Mouse (Mus musculus) cerebellum, adult 8-10 months (tissue): ENCODE results near the gene Ly75.

Source experiments
- DNase-seq: peaks from one replicate; pipeline ENCODE4 v3.0.0; 2022

Gene Ly75

DNA sequence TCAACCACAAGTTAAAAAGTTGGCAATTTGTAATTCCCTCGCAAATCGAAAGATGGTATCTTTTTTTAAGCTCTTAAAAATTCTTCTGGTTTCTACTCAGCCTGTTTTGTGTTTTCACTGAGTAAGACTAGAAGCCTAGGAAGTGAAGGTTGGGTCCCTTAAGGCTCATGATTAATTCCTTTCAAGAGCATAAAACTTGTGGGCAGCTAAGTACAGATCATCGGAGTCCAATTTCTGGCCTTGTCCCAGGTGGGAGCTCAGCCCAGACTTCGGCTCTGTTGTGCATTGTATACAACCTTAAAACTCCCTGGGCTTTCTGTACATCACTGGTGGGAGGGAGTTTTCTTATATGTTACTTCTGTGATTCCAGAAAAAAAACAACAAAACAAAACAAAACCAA is 79.3 kb downstream of the Ly75 start:
- no peak for DNase-seq

DNA sequence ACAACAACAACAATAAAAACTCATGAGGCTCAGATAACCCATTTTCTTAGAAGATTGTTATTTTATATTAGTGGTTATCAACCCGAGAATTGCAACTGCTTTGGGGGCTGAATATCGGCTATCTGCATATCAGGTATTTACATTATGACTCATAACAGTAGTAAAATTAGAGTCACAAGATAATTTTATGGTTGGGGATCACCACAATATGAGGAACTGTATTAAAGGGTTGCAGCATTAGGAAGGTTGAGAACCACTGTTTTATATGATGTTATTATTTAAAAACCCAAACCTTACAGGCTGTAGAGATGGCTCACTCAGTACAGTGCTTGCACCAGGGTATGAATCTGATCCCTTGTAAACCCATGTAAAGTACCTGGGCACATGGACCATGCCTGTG is 83.8 kb downstream of the Ly75 start:
- DNase-seq, result no peak

DNA sequence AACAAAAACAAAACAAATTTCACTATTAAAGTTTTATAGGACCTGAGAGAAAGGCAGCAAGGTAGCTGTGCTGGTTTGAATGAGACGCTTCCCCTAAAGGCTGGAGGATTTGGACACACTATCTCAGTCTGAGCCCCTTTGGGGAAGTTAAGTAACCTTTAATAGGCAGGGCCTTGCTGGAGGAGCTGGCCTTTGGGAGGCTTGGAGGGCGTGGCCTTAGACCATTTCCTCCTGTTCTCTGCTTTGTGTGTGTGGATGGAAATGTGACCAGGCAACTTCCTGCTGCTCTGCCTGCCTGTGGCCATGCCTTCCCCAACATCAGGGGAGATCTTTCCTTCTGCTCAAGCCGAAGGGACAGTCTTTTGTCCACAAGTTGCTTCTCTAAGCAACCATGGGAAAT is 84.8 kb downstream of the Ly75 start:
- no peak for DNase-seq

DNA sequence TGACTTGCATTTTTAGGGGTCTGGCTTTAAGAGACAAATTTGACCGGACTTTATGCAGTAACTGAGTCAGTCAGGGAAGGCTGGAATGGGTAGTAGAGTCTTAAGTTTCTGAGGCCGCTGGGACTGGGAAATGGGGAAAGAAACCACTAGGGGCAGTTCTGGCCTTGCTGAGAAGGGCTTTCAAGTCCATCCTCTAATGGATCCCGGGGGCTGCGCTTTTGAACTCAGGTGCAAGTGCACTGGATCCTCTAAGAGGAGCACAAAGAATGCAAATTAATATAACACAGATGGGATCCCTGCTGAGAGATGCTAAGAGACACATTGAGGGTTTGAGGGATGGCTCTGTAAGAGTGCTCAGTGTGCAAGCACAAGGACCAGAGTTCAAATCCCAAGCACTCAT is 91.7 kb downstream of the Ly75 start:
- no peak for DNase-seq

DNA sequence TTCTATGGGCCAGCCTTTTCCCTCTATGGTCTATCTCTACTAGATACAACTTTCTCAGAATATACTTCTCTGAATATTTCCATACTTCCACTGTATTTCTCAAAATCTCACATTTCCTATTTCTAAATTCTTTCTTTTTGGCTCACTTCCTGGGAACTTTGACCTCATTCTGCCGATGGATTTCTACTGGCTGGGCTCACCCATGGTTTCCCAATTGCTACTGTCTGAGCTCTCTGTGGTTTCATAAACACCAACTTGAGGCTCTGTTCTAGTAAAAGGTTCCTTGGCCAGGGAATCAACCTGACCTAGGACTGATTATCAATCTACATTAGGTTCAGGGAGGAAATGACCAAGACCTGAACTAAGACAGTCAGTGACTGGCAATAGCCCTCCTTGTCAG is 93.7 kb downstream of the Ly75 start:
- DNase-seq, result no peak

DNA sequence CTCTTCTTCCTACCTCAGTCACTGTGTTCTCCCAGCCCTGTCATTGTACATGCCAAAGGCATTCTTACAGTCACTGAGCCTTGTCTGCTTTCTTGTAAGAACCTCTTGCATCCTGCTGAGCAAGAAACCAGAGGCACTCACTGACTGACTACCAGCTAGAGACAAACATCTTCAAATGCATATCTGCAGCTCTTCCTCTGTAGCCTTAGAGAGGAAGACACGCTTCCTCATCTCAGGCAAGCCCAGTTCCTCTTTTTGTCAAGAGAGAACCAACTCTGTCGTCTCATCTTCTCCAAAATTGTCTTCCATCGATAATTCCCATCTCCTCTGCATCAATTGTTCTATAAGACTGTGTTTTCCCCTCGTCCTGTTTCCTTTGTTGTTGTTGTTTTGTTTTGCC is 94.5 kb downstream of the Ly75 start:
- no peak for DNase-seq

DNA sequence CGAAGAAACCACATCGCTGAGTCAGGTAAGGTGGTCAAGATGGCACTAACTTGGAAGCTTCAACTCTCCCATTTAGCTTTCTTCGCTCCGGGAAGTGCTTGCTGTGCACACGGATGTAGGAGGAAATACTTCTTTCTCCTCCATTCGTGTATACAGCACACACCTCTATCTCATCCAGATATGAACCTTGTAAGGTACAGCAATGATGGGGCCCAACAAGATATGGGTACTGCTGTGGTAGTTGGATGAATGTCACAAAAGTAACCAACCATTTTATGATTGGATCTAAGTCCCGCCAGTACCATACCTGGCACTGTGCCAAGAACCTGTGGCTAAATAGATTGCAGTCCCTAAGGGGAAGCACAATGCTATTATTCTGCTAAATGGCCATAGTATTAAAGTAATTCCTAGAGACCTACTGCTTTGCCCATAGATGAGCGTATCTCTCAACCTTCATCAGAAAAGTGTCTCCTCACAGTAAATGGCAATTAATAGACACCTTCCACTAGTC is 97.9 kb downstream of the Ly75 start:
- no peak for DNase-seq

DNA sequence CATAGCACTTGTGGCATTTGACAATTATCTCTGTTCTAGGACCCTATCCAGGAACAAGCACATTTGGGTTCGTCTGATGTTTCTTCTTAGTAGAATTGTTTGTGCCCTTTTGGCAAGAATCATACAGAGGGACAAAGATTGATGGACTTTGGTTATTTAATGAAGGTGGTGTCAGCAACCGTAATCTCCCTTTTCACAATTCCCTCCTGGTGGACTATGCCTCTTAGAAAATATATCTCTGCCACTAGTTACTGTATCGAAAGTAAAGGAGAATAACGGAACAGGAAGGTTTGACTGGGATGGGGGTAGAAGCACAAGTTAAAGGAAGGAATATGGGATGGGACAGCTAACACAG is 98.7 kb downstream of the Ly75 start, which contains the start of gene Cd302:
Cd302 (minus strand) TSS at position 22 of the 355 bp plus-strand sequence.
- DNase-seq, result no peak

DNA sequence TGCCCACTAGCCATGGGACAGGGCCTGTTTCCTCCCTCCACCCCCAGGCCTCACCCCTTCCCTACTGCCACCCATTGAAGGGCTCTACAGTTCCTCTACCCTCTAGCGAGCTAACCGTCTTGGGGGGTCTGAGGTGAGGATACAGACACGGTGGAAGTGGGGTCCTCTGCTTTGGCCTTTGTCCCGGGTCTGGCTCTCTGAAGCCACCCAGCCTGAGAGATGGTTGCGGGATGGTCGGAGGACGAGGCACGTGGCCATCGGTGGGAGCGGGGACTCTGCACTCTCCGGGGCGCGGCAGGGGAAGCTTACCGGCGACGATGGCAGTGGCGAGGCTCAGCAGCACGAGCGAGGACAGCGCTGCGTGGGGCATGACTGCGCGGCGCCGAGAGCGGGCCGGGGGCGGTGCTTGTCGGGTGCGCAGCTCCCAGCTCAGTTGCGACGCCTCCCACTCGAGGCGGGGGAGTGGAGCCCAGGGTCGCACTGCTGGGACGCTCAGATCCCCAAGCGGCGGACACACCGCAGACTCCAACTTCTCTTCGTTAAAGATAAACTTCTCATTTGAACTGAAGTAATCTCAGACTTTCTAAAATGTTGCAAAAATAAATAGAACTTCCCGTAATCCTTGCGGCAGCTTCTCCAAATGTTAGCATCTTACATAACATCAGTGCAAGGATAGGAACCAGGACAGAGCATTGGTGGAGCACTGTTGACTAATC is 99.2 kb downstream of the Ly75 start:
- peak; percentile 18 for DNase-seq

DNA sequence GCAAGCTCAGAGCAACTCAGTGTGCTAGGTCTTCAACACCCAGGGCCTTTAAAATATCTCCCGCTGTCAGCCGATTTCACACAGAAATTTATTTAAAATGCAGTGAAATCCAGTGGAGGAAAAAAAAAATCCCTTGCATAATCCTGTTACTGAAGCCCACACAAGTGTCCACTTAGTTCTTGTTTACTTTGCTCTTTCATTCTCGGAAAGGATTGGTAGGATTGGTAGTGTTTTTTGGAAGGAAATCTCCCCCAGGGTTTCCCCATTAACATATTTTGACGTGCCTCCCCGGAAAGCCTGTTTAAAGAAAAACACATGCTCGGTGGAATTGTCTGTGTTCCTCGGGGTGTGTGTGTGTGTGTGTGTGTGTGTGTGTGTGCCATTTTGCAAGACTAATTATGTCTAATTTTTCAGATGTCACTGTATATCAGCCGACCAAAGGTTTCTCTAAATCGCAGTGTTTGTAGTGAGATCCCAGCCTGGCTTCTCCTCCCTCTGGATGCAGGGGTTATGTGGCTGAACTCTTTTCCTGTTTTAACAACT is 99.8 kb downstream of the Ly75 start:
- DNase-seq, result no peak

DNA sequence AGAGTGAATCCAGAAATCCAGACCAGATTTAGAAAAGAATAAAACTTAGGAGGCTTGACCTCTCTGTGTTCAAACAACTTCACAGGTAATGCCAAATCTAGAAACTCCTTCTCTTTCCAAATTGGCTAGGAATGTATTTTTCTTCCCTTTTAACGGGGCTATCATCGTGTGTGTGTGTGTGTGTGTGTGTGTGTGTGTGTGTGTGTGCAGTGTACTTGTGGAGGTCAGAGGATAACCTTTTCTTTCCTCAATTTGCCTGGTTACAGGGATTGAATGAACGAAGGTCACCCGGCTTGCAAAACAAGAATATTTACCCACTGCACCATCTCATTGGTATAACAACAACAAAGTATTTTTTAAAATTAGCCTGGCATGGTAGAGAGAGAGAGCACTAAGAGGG is 100.5 kb downstream of the Ly75 start:
- DNase-seq, result no peak

DNA sequence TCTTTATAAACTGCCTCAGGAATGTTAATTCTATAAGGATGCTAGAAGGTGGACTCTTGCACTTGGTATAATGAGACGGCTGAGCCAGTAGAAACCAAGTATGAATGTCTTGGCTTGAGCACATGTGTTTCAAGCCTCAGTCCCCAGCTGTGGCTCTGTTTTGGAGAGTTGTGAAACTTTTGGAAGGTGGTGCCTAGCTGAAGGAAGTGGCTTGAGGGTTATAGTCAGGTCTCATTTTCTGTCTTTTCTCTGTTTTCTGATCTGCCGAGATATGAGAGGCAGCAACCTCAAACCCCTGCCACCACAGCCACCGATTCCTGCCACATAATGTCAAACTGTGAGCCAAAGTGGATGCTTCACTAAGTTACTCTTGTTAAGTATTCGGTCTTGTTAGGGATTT is 104.5 kb downstream of the Ly75 start:
- DNase-seq, result no peak

DNA sequence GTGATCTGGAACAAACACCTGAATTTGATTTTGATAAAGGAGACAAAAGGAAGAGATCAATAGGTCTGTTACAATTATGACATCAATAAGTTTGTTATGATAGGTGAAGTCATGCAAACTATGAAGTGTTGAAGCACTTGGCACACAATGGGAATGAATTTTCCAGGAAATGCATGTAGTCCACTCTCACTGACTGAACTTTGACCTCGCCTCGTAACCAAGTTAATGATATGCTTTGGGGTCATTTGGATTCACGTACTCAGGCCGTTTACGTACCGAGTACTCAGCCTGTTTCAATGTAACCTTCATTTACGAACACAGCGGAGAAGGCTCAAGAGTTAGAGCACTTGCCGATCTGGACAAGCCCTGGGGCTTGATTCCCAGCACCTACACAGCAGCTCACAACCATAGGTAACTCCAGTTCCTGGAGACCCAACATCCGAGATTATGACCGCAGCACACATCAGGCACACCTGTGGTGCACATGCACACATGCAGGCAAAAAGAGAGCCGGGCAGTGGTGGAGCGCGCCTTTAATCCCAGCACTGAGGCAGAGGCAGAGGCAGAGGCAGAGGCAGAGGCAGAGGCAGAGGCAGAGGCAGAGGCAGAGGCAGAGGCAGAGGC is 113.1 kb downstream of the Ly75 start:
- DNase-seq, result no peak

DNA sequence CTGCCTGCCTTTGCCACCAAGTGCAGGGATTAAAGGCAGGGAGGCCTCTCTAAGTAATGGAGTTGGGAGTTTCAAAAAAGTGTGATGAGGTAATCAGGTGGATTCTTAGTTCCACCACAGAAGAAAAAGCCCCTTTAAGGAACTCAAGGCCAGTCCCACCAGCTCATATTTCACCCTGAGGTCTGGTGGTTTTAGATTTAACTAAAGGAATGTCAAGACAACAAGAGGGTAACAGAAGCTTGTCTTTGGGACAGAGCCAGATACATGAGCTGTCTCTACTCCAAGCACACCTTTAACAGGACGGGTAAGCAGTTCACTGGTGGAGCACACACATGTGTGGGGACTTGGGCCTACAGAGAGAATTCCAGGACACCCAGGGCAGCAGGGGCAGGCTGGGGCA is 115.5 kb downstream of the Ly75 start:
- no peak for DNase-seq

DNA sequence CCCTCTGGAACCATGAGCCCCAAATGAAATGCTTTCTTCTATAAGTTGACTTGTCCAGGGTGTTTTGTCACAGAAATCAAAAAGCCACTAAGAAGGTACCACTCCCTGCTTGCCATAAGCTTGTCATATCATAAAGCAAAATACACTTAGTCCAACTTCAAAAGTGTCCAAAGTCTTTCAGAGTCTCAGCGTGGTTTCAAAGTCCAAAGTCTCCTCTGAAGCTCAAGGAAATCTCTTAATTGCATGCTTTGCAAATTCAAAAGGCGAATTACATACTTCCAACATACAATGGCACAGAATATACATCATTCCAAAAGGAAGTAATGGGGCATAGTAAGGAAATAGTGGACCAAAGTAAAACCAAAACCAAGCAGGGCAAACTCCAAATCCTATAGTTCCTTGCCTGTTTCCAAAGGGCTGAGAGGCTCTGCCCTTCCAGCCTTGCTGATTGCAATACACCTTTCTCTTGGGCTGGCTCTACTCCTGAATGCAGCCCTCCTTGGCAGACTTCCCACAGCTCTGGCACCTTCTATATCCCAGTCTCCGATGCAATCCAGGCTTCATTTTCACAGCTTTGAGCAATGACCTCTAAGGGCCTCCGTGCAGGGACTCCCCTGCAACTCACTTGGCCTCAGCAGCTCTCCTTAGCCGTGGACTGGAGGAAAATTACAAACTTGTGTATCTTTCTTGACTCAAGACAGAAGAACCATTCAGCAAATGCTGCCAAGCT is 122.3 kb downstream of the Ly75 start:
- DNase-seq, result no peak

DNA sequence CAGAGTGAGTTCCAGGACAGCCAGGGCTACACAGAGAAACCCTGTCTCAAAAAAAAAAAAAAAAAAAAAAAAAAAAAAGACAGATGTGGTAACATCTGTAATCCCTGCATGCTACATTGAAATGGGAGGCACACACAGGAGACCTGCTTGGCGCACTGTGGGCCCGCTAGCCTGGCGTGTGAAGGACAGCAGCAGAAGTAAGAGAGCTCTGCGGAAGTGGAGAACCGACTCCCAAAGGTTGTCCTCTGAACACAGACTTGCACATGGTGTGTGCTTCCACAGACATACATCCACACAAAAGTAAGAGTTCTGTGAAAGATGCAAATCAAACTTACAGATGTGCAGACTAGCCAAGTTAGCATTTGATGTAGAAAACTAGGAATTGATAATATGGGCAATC is 123.9 kb downstream of the Ly75 start:
- DNase-seq, result no peak

DNA sequence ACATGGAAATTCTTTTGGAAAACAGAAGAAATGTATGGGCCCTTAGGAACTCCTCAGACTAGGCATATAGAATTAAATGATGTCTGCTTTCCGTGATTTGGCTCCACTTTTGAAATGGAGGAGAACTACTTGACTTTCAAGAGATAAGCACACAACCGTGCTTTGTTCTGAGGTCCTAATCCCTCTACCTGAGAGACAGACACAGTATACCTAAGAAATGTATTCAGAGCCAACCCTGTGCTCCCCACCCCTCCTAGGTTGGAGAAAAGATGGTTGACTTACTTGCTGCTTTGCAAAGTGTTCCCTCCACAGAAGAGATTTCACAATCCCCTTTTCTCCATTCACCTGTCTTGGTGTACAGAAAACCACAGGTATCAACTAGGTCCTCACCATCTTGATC is 126.4 kb downstream of the Ly75 start:
- DNase-seq, result no peak

DNA sequence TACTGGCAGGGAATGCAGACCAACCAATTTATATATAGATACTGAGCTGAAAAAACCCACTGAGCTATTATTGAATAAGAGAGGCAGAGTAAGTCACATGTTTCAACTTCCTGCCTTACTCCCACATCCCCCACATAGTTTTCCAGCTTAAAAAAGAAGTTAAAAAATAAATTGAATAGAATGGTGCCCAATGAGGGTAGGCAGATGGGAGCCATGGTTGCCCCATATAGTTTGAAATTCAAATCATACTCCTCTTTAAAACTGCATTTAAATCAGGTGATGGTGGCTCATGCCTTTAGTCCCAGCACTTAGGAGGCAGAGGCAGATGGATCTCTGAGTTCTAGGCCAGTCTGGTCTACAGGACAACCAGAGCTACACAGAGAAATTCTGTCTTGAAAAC is 129.6 kb downstream of the Ly75 start:
- DNase-seq, result no peak

DNA sequence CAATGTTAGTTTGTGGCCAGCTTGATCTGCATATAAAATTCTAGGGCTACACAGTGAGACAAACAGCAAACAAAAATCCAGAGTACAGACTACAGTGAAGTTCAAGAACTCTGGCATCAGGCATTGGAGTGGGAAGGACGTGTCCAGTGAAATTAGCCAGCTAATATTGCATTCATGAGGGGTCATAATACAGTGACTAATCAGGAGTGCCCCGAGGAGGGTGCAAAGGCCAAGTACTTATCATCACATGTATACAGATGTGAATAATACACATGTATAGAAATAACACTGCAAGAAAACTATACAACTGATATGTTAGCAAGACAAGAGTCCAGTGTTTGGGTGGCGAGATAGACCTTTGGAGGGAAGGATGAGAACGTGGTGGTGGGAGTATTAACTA is 130.3 kb downstream of the Ly75 start:
- DNase-seq, result no peak
